Mouse (Mus musculus) ovary, postnatal 14 days (tissue): ENCODE data around the gene Olfr1369-ps1.
"Not testable (repeated sequence)": the region's sequence is repeated elsewhere in the genome, so short reads cannot be mapped to it uniquely, and the experiment has no call there.

ENCODE experiments used
- DNase-seq: peaks from one replicate; pipeline ENCODE4 v3.0.0; 2022; ENCODE audit warnings: low spot score

The Olfr1369-ps1 gene

GRCm38 (mm10) chr13:21111183-21111582, at the start of gene Olfr1369-ps1:
Gene Olfr1369-ps1 (plus strand): TSS chr13:21111483.
- DNase-seq: not testable (repeated sequence)

GRCm38 (mm10) chr13:21066021-21066420, 45.3 kb upstream of the Olfr1369-ps1 start:
- DNase-seq: no peak

- no peak for DNase-seq
Measured at GRCm38 (mm10) chr13:21074847-21075246, 36.4 kb upstream of the Olfr1369-ps1 start, which contains the start of gene Olfr1370. Gene Olfr1370 (minus strand): TSS chr13:21074947.

- no peak for DNase-seq
Measured at GRCm38 (mm10) chr13:21082686-21083085, 28.6 kb upstream of the Olfr1369-ps1 start.

- no peak for DNase-seq
Measured at GRCm38 (mm10) chr13:21109759-21110158, 1.5 kb upstream of the Olfr1369-ps1 start.

GRCm38 (mm10) chr13:21110441-21110840, 842 bp upstream of the Olfr1369-ps1 start:
- DNase-seq: no peak

- no peak for DNase-seq
Measured at GRCm38 (mm10) chr13:21114121-21114520, 2.8 kb downstream of the Olfr1369-ps1 start.

GRCm38 (mm10) chr13:21129339-21129738, 18.1 kb downstream of the Olfr1369-ps1 start, which contains the start of gene Olfr263:
Gene Olfr263 (plus strand): TSS chr13:21129639.
- DNase-seq: not testable (repeated sequence)

GRCm38 (mm10) chr13:21142421-21142820, 31.1 kb downstream of the Olfr1369-ps1 start:
- DNase-seq: no peak

GRCm38 (mm10) chr13:21145767-21146166, 34.5 kb downstream of the Olfr1369-ps1 start, which contains the start of gene Olfr1368:
Gene Olfr1368 (minus strand): TSS chr13:21145867.
- no peak for DNase-seq

- no peak for DNase-seq
Measured at GRCm38 (mm10) chr13:21155888-21156287, 44.6 kb downstream of the Olfr1369-ps1 start.

- DNase-seq: no peak
Measured at GRCm38 (mm10) chr13:21158071-21158470, 46.8 kb downstream of the Olfr1369-ps1 start.

GRCm38 (mm10) chr13:21158785-21159474, 47.6 kb downstream of the Olfr1369-ps1 start:
- peak; percentile 81 for DNase-seq

- DNase-seq: no peak
Measured at GRCm38 (mm10) chr13:21159475-21159819, 48.2 kb downstream of the Olfr1369-ps1 start.

- no peak for DNase-seq
Measured at GRCm38 (mm10) chr13:21160041-21160511, 48.8 kb downstream of the Olfr1369-ps1 start.

GRCm38 (mm10) chr13:21160657-21161590, 49.6 kb downstream of the Olfr1369-ps1 start:
- peak; percentile 98 for DNase-seq

- no peak for DNase-seq
Measured at GRCm38 (mm10) chr13:21161591-21161990, 50.3 kb downstream of the Olfr1369-ps1 start.

GRCm38 (mm10) chr13:21162591-21162990, 51.3 kb downstream of the Olfr1369-ps1 start:
- DNase-seq: no peak

- DNase-seq: peak; percentile 66
Measured at GRCm38 (mm10) chr13:21166936-21167909, 55.9 kb downstream of the Olfr1369-ps1 start.

- DNase-seq: no peak
Measured at GRCm38 (mm10) chr13:21167910-21168300, 56.6 kb downstream of the Olfr1369-ps1 start.

GRCm38 (mm10) chr13:21168371-21169011, 57.2 kb downstream of the Olfr1369-ps1 start:
- DNase-seq: no peak
